Mouse (Mus musculus) T-helper 2 cell (primary cell): ENCODE results near the gene Mast2.

Experiments used
- in situ Hi-C: fragments of 300-600 bp; cut with MboI, MseI; formaldehyde crosslinking; loops from one replicate; pipeline ENCODE4 v1.15.1; 2025; ENCODE audit warnings: high pct_unique_total_duplicates

Mast2 gene

GRCm38 (mm10) chr4:116411401-116411800, 52.6 kb downstream of the Mast2 start:
- in situ Hi-C loops = no loop called here

GRCm38 (mm10) chr4:116406668-116407067, 57.3 kb downstream of the Mast2 start:
- in situ Hi-C loops = no loop called here

GRCm38 (mm10) chr4:116405955-116406351, 58.0 kb downstream of the Mast2 start:
- in situ Hi-C loops = no loop called here

GRCm38 (mm10) chr4:116405276-116405954, 58.6 kb downstream of the Mast2 start:
- in situ Hi-C loops = no loop called here

- in situ Hi-C loops = no loop called here
Observed at GRCm38 (mm10) chr4:116403884-116404283, 60.1 kb downstream of the Mast2 start.

- in situ Hi-C loops = no loop called here
Observed at GRCm38 (mm10) chr4:116402708-116403107, 61.3 kb downstream of the Mast2 start.

GRCm38 (mm10) chr4:116398051-116398450, 65.9 kb downstream of the Mast2 start:
- in situ Hi-C loops = no loop called here

GRCm38 (mm10) chr4:116377973-116378667, 85.9 kb downstream of the Mast2 start:
- in situ Hi-C loops = no loop called here

- in situ Hi-C loops = no loop called here
Observed at GRCm38 (mm10) chr4:116371676-116372075, 92.3 kb downstream of the Mast2 start.

- in situ Hi-C loops = no loop called here
Observed at GRCm38 (mm10) chr4:116358099-116358498, 105.9 kb downstream of the Mast2 start.

- in situ Hi-C loops = no loop called here
Observed at GRCm38 (mm10) chr4:116352919-116353318, 111.1 kb downstream of the Mast2 start.

- in situ Hi-C loops = no loop called here
Observed at GRCm38 (mm10) chr4:116352496-116352895, 111.5 kb downstream of the Mast2 start.

- in situ Hi-C loops = no loop called here
Observed at GRCm38 (mm10) chr4:116342119-116342518, 121.9 kb downstream of the Mast2 start.

- in situ Hi-C loops = no loop called here
Observed at GRCm38 (mm10) chr4:116336294-116336693, 127.7 kb downstream of the Mast2 start.

GRCm38 (mm10) chr4:116329256-116329655, 134.7 kb downstream of the Mast2 start:
- in situ Hi-C loops = no loop called here

- in situ Hi-C loops = no loop called here
Observed at GRCm38 (mm10) chr4:116322127-116322526, 141.9 kb downstream of the Mast2 start.

GRCm38 (mm10) chr4:116317575-116317974, 146.4 kb downstream of the Mast2 start:
- in situ Hi-C loops = no loop called here

GRCm38 (mm10) chr4:116304551-116304950, 159.4 kb downstream of the Mast2 start:
- in situ Hi-C loops = no loop called here

- in situ Hi-C loops = no loop called here
Observed at GRCm38 (mm10) chr4:116300878-116301355, 163.1 kb downstream of the Mast2 start.

GRCm38 (mm10) chr4:116293296-116293695, 170.7 kb downstream of the Mast2 start:
- in situ Hi-C loops = no loop called here

- in situ Hi-C loops = no loop called here
Observed at GRCm38 (mm10) chr4:116291561-116291960, 172.4 kb downstream of the Mast2 start.

GRCm38 (mm10) chr4:116282211-116282610, 181.8 kb downstream of the Mast2 start:
- in situ Hi-C loops = no loop called here

- in situ Hi-C loops = no loop called here
Observed at GRCm38 (mm10) chr4:116268220-116268619, 195.8 kb downstream of the Mast2 start.
